Comparison of ENCODE assay signal across 8 mouse cellular contexts in genomic region chr4:33261311-33261753, GRCm38 (mm10). TPM values are rescaled to one million over a fixed set of nuclear protein-coding genes. Genes with fewer than 3 reads are reported as not detected.
DNase-seq lines count a peak whose midpoint lies in the region; ATAC-seq and TF ChIP-seq lines count a peak whose summit lies in the region.

No protein-coding gene starts in this region.

- no peaks in the 10 kb centered on the region for H3K36me3 ChIP-seq in lung, embryonic 14.5 days (ENCODE audit: insufficient read depth)

- WGBS in lung, embryonic 14.5 days, result 22% methylated on average over 7 of the region's 7 CpGs

- H3K4me1 ChIP-seq in lung, embryonic 14.5 days (ENCODE audit: insufficient read depth), result no peaks in the 10 kb centered on the region

- no peaks in the 10 kb centered on the region for H3K9me3 ChIP-seq in lung, embryonic 14.5 days (ENCODE audit: low read depth, low read length)

- no peak overlapping the region for H3K9ac ChIP-seq in lung, embryonic 14.5 days

- TF ChIP-seq CTCF in lung, embryonic 14.5 days (IDR thresholded peaks at IDR 0.05; ENCODE audit: low read depth), result no peak

- no peaks in the 10 kb centered on the region for H3K27me3 ChIP-seq in lung, embryonic 14.5 days (ENCODE audit: insufficient read depth, low read length)

- peak; percentile 83 for ATAC-seq in cerebellum, adult (ENCODE audit: insufficient number of reproducible peaks, low FRiP score, low TSS enrichment)
- ATAC-seq in granulocyte monocyte progenitor cell, adult 5-6 weeks (replicated peaks; ENCODE audit: poor library complexity, severe bottlenecking), result peak; percentile 87
- ATAC-seq in lung, embryonic 14.5 days (ENCODE audit: insufficient read depth), result peak; percentile 90

- no peak overlapping the region for H3K4me3 ChIP-seq in lung, embryonic 14.5 days (ENCODE audit: low read depth, low read length)

- peak overlapping the region; percentile 22; the same call in 1 of the 2 replicates for H3K27ac ChIP-seq in lung, embryonic 14.5 days (ENCODE audit: low read depth)

- peak; percentile 30 for DNase-seq in retina, postnatal 1 day
- DNase-seq in retina, embryonic 14.5 days (ENCODE audit: low spot score), result no peak
- peak; percentile 97 for DNase-seq in kidney, adult 8-10 months
- DNase-seq in lung, embryonic 14.5 days, result peak; percentile 89
- peak; percentile 24 to 41 for DNase-seq in spleen, postnatal 36 days (ENCODE audit: low spot score in 2 of 2)
- no peak for DNase-seq in embryo, embryonic 10.5 days (ENCODE audit: low spot score)

- H3K4me2 ChIP-seq in lung, embryonic 14.5 days, result 0 out of 2 replicates have a peak overlapping the region, but pooled peaks have one; percentile 8

RNA-seq across cellular contexts. Expression of gene Pnrc1, which starts 28.6 kb away (rescaled TPM):
- 48.2 and 55.2 TPM in 2 replicates for total RNA-seq in granulocyte monocyte progenitor cell, adult 5-6 weeks (2014; fragmentation: Nextera tagmentation)
- 66.8 and 116 TPM in 2 replicates for total RNA-seq in granulocyte monocyte progenitor cell, adult 5-6 weeks (2017)
- polyA plus RNA-seq in lung, embryonic 14.5 days (2014; fragmentation: Nextera tagmentation; extraction: Ambion mirVana), result 123 and 127 TPM in 2 replicates

RNA-seq across cellular contexts. Expression of gene Rngtt, which starts 48.8 kb away (rescaled TPM):
- total RNA-seq in granulocyte monocyte progenitor cell, adult 5-6 weeks (2014; fragmentation: Nextera tagmentation), result 25.7 and 41.5 TPM in 2 replicates
- 39.6 and 45.8 TPM in 2 replicates for total RNA-seq in granulocyte monocyte progenitor cell, adult 5-6 weeks (2017)
- polyA plus RNA-seq in lung, embryonic 14.5 days (2014; fragmentation: Nextera tagmentation; extraction: Ambion mirVana), result 23.9 and 27.4 TPM in 2 replicates

RNA-seq across cellular contexts. Expression of gene Srsf12, which starts 52.5 kb away (rescaled TPM):
- not detected in 2 replicates for total RNA-seq in granulocyte monocyte progenitor cell, adult 5-6 weeks (2014; fragmentation: Nextera tagmentation)
- not detected in 2 replicates for total RNA-seq in granulocyte monocyte progenitor cell, adult 5-6 weeks (2017)
- 3.4 and 3.6 TPM in 2 replicates for polyA plus RNA-seq in lung, embryonic 14.5 days (2014; fragmentation: Nextera tagmentation; extraction: Ambion mirVana)

Comparison
In these comparisons a context has a peak if more than half of its experiments do, and no peak if none do; other contexts are left out.
1. DNase-seq: peak in retina, postnatal 1 day (single experiment), kidney, adult 8-10 months (2 of 2), lung, embryonic 14.5 days (single experiment) and spleen, postnatal 36 days (2 of 2); none in retina, embryonic 14.5 days (single experiment) and embryo, embryonic 10.5 days (single experiment).
2. Peak in every context shown above with its lines, with median percentiles within 50 percentile points of each other: ATAC-seq.